Mouse (Mus musculus) cerebellum, postnatal 36 days (tissue): Measurements from ENCODE around the gene Rtp1.

Experiments
- DNase-seq, 2 experiments: peaks; one replicate each; pipeline ENCODE4 v3.0.0; 2021 to 2022; ENCODE audit warnings: mixed read lengths in 2 of 2

Gene Rtp1

GRCm38 (mm10) chr16:23428647-23429319, at the start of gene Rtp1:
Rtp1 (plus strand) TSS chr16:23429133.
- DNase-seq: peak in 1 of 2 experiments; percentile 21

DNA sequence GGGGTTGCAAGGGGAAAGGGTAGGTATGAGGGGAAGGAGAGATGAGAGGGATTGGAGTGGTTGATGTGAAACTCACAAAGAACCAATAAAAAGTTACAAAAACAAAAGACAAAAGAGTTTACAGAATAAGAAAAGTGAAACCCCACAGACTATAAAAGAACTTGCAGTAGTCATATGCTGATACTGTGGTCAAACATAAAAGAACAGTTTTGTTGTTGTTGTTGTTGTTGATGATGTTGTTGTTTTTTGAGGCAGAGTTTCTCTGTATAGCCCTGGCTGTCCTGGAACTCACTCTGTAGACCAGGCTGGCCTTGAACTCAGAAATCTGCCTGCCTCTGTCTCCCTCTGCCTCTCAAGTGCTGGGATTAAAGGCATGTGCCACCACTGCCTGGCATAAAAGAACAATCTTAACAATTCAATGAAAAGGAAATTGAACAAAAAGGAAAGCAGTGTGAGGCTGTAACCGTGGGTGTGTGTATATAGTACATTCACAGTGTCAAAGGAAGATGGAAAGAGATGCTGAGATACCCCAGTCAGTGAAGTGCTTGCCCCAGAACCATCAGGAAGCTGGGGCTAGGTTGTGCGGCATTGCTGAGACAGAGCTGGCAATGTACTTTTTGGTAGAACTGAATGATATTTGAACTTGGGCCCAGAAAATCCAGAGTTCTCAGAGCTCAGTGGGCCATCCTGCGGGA, 49.2 kb upstream of the Rtp1 start:
- DNase-seq: no peak

GRCm38 (mm10) chr16:23384304-23384703, 44.6 kb upstream of the Rtp1 start:
- no peak for DNase-seq

DNA sequence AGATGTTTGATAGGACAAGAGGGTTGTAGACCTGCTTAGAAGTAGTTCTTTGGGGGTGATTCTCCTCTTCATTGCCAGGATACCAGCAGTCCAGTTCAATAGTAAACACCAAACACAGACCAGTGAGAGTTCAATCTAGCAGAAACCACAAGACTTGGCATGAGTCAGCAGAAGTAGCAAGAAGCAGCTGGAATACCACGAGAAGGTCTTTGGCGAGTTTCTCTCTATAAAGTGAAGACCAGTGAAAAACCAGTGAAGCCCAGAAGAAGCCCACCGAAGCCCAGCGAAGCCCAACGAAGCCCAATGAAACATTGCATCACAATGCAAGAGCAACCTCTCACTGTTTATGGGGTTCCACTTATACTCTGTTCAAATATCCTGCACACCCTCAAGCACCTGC, 31.0 kb upstream of the Rtp1 start:
- no peak for DNase-seq

- no peak for DNase-seq
Measured at GRCm38 (mm10) chr16:23401463-23401862, 27.5 kb upstream of the Rtp1 start.

- no peak for DNase-seq
Measured at GRCm38 (mm10) chr16:23401959-23402358, 27.0 kb upstream of the Rtp1 start.

- DNase-seq: peak; percentile 57 to 60
Measured at GRCm38 (mm10) chr16:23403008-23403755, 25.8 kb upstream of the Rtp1 start.

GRCm38 (mm10) chr16:23412930-23413329, 16.0 kb upstream of the Rtp1 start:
- no peak for DNase-seq

GRCm38 (mm10) chr16:23416261-23416656, 12.7 kb upstream of the Rtp1 start:
- peak in 1 of 2 experiments; percentile 8 for DNase-seq

DNA sequence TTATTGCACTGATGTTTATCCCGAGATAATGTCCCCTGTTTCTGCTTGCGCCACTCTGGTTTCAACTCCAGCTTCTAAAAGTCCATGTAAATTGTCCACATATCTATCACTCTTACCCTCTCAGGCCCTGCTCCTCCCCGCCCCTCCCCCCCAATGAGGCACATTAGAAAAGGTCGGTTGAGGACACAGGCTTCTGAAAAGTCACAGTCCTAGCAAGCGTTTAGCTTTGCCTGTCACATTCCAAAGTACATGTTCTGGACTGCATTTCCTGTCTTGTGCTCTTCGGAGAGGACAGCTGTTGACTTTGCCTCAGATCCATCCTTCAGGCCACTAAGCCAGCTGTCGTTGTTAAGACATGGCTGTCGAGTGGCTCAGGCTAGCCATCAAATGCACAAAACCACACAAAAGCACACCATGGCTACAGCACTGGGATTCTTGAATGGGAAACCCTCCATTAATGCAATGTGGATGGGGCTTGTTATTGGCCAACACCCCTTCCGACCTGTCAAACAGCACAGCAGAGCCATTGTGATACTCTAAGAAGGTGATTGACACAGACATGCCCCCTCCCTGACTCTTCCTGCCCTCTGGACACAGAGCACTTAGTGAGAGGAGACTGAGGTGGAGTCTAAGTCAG, 12.2 kb upstream of the Rtp1 start:
- DNase-seq: no peak

GRCm38 (mm10) chr16:23417456-23418240, 11.3 kb upstream of the Rtp1 start:
- no peak for DNase-seq

DNA sequence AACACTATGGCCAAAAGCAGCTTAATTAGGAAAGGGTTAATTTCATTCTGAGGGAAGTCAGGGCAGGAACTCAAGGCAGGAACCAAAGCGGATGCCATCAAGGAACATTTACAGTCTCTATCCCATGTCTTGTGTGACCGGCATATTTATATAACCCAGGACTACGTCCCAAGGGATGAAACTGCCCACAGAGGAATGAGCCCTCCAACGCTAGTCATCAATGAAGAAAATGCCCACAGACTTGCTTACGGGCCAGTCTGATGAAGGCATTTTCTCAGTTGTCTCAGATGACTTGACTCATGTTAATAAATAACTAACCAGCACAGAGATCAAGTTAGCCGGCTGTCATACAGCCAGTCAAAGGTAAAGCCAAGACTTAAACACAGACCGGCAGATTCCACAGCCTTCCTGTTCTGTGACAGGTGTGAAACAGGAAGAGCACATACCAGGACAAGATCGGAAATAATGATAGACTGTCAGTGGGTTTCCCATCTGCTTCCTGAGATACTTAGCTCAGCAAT, 9.3 kb upstream of the Rtp1 start:
- DNase-seq: no peak

DNA sequence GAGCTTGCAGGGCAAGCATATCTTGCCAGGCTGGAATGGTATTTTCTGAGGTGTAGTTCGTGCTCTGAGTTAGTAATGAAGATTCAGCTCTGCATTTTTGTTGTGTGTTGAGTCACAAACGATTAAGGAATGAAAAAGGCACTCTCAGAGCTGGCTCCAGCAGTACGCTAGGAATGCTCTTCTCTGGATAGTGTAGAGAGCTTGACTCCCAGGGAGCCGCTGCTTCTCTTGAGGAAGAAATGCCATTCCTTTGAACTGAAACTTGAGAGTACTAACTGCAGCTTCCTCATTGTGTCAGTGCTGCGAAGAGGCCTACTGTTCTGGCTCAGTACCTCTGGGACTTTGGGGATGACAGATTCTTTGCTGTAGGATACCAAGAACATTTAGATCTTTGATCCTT, 5.1 kb upstream of the Rtp1 start:
- DNase-seq: no peak

DNA sequence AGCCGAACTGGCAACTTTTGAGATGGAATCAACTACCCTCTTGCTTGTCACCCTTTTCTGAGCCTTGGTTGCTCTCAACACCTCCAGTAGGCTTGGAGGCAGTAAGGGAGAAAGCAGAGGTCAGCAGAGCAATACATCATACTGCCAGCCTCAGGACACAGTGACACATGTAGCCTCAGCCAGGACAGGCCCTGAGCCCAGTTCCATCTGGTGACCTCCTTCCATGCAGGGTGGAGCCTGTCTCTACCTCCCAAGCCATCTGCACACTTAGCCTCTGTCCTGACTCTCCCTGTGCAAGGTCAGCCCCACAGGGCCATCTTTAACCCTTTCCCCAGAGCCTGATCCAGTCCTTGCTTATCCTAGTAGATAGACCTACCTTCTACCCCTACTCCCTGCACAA, 1.2 kb upstream of the Rtp1 start:
- DNase-seq: peak; percentile 21 to 32

GRCm38 (mm10) chr16:23429991-23430390, 1.1 kb downstream of the Rtp1 start:
- DNase-seq: peak in 1 of 2 experiments; percentile 29

DNA sequence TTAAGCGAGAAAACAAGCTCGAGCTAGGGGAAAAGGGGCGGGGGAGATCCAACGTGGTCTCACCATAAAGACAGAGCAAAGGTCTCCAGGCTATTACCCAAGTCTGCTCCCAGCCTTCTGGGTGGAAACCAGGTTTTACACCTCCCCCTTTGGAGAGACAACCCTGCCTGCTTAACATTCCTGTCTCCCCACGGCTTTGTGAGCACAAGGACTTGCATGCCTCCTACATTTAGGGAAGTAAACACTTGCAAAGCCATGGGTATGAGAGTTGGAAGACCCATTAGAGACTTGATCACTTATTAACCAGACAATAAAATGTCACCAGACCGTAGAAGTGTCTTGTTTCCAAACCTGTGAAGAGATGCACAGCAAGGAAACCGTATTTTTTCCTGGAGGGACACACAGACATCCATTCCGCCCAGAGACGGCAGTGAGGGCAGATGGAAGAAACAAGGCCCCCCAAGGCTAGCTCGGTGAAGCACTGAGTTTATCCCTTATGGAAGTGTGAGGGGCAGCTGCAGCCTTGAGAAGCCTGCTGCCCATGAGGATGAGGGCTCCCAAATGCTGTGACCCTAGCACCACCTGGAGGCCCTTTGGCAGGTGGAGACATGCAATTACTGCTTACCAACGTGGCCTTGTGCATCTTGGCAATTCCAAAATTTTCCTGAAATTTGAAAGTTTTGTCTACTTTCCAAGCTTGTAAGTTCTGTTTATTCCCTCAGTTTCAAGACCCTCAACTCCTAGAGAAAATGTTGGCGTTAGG, 8.7 kb downstream of the Rtp1 start:
- DNase-seq: no peak

GRCm38 (mm10) chr16:23444231-23444630, 15.3 kb downstream of the Rtp1 start:
- no peak for DNase-seq

DNA sequence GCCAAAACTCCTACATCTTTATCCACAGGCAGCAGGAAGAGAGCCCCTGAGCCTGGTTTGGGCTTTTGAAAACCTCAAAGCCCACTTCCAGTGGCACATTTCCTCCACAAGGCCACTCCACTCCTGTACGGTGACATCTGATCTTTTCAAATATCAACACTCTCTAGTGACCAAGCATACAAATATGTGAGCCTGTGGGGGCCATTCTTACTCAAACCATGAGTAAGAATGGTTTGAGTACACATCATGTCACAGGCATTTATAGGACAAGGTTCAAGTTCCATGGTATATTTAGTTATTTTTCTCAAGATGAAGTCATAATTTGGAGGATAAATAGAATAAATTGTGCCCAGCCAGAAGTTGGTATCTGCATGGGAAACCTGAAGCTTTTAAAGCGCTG, 21.0 kb downstream of the Rtp1 start:
- no peak for DNase-seq

- no peak for DNase-seq
Measured at GRCm38 (mm10) chr16:23450816-23451215, 21.9 kb downstream of the Rtp1 start.

GRCm38 (mm10) chr16:23452476-23452875, 23.5 kb downstream of the Rtp1 start:
- DNase-seq: peak; percentile 35 to 51

- no peak for DNase-seq
Measured at GRCm38 (mm10) chr16:23454376-23454775, 25.4 kb downstream of the Rtp1 start.
